Mouse (Mus musculus): Measurements from ENCODE around the gene Thsd1. TPM values are rescaled to one million over a fixed set of nuclear protein-coding genes. Genes with fewer than 3 reads are reported as not detected.

Gene Thsd1
- polyA plus RNA-seq (2014; fragmentation: Illumina TruSeq; extraction: RNeasy Lipid Tissue Mini Kit (QIAGEN cat#74804); ENCODE audit: low read depth, low replicate concordance) = 0.57 TPM

DNA sequence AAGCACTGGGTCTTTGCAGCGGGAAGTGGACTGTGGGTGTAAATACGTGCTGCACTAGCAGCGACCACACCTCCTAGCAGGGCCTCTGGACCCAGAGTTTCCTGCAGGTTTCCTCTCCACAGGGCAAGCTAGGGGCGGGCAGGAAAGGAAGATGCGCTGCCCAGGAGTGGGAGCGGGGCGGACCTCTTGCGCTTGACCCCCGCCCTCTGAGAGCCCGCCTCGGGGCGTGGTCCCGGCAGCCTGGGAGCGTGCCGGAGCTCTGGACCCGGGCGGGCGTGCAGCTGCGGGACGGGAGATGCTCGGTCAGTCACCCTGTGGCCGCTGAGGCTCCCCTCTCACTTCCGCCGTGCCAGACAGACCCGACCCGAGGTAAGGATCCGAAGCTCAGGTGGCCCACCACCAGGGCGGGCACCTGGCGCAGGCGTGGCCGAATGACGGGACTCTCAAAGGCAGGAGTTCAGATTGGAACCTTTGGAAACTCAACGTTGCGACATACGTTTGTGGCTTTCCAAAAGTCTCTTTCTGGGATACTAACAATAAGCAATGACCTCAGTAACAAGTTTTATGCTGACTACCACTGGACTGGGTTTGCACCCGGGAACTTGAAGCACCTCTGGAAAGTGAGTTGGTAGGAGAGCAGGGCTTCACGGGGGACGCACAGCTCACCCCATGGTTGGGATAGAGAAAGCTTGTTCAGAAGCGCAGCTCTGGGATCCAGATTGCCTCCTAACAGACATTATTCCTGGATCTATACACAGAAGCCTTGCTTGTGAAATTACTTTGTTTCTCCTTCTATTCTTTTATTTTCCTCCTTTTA, at the start of gene Thsd1:
Thsd1 (plus strand) TSS at position 253 of the 817 bp plus-strand sequence.

DNA sequence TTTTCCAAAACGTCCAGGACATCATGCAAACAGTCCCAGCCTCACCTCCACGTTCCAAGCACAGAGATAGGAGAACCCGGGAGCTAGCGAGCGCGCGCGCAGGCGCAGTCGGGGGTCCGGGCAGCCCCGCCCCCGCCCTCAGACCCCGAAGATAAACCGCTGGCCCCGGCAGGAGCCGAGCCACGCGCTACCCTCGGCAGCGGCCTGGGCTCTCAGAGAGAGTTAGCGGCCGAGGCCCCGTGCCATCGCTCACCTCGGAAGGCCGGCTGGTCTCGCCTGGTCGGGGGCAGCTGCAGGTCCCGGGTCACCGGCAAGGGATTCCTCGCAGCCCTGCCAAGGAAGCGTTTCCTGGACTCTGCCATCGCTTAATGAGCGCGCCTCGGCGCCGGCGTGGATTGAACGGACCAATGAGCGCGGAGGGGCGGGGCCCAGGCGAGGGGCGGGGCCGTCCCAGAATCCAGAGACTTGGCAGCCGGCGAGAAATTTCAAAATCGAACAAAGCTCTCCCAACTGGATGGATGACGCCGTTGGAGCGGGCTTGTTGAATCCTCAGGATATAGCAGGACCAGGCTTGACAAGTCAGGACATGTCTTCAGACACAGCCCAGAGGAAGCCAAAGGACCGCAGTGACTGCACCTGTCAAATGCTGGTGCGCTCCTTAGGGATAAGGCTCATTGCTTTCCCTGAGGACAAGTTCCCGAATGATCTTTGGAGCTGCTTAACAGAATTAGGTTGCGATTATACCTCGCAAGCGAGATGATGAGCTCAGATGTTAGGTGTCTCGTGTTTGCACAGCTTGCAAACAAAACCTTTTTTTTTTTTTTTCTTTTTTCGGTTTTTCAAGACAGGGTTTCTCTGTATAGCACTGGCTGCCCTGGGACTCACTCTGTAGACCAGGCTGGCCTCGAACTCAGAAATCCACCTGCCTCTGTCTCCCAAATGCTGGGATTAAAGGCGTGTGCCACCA, 41.4 kb upstream of the Thsd1 start, which contains the start of gene Ckap2:
Ckap2 (minus strand) TSS at position 389 of the 967 bp plus-strand sequence.

DNA sequence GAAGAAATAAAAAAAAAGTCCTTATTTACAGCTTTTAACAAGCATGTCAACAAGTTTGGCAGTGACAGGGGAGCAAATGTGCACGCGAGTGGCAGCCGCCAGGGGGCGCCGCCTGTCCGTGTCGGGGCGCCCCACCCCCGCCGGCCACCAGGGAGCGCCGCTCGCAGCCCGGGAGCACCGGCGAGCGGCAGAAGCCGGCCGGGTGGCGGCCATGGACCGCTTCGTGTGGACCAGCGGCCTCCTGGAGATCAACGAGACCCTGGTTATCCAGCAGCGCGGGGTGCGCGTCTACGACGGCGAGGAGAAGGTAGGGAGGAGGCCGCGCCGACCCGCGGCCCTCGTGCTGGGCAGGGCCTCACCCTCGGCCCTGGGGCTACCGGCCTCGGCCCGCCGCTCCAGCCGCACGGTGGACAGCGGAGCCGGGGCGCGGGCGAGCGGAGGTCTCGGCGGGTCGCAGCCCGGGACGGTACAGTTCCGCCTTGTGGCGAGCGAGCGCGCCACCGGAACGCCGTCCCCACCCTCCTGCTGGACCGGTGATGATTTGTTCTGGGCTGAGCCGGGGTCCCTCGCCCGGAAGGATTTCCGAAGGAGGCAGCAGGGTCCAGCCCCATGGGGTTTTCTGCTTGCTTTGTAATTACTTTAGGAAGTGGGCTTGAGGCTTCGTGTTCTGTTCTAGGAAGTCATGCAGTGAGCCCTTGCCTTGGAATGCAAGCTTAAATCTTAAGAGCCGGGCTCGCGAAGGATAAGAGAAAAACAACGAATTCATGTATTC, 34.3 kb upstream of the Thsd1 start, which contains the start of gene Vps36:
Vps36 (plus strand) TSS at position 150 of the 772 bp plus-strand sequence.

DNA sequence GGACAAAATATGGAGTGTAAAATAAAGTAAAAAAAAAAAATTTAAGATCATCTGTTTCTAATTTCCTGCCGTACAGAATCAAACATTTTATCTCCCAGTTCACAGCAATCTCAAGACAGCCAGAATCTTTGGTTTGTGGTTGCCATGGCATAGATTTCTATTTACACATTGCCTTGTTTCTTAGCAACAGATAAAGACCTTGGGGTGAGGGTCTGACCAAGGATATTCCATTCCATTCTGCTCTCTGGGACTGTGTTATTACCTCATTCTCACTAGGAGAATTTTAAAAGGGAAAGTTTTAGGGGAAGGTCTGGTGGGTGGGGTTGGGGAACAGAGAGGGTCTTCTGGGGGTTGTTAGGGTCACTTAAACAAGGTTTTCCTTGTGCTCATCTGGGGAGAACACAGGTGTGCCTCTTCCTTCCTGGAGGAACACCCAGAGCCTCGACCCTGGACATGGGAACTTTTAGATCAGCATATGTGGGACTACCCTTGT, 55.9 kb downstream of the Thsd1 start, which contains the start of gene Tpte:
Tpte (plus strand) TSS at position 443 of the 493 bp plus-strand sequence.

Other genes starting within 250 kb of the Thsd1 start
- gene Atp7b, start 167.0 kb upstream of the Thsd1 start, polyA plus RNA-seq (2014; fragmentation: Illumina TruSeq; extraction: RNeasy Lipid Tissue Mini Kit (QIAGEN cat#74804); ENCODE audit: low read depth, low replicate concordance) = 0.36 TPM
- gene Alg11, start 166.6 kb upstream of the Thsd1 start, polyA plus RNA-seq (2014; fragmentation: Illumina TruSeq; extraction: RNeasy Lipid Tissue Mini Kit (QIAGEN cat#74804); ENCODE audit: low read depth, low replicate concordance) = 26.7 TPM
- 4.3 TPM for gene Nek5, start 102.3 kb upstream of the Thsd1 start, polyA plus RNA-seq (2014; fragmentation: Illumina TruSeq; extraction: RNeasy Lipid Tissue Mini Kit (QIAGEN cat#74804); ENCODE audit: low read depth, low replicate concordance)
- 2.2 TPM for gene Nek3, start 60.9 kb upstream of the Thsd1 start, polyA plus RNA-seq (2014; fragmentation: Illumina TruSeq; extraction: RNeasy Lipid Tissue Mini Kit (QIAGEN cat#74804); ENCODE audit: low read depth, low replicate concordance)
- gene Ckap2, start 41.5 kb upstream of the Thsd1 start, polyA plus RNA-seq (2014; fragmentation: Illumina TruSeq; extraction: RNeasy Lipid Tissue Mini Kit (QIAGEN cat#74804); ENCODE audit: low read depth, low replicate concordance) = 0.65 TPM
- 46.7 TPM for gene Vps36, start 34.5 kb upstream of the Thsd1 start, polyA plus RNA-seq (2014; fragmentation: Illumina TruSeq; extraction: RNeasy Lipid Tissue Mini Kit (QIAGEN cat#74804); ENCODE audit: low read depth, low replicate concordance)
- gene Tpte, start 56.1 kb downstream of the Thsd1 start, polyA plus RNA-seq (2014; fragmentation: Illumina TruSeq; extraction: RNeasy Lipid Tissue Mini Kit (QIAGEN cat#74804); ENCODE audit: low read depth, low replicate concordance) = not detected
- 183 TPM for gene Slc25a15, start 171.3 kb downstream of the Thsd1 start, polyA plus RNA-seq (2014; fragmentation: Illumina TruSeq; extraction: RNeasy Lipid Tissue Mini Kit (QIAGEN cat#74804); ENCODE audit: low read depth, low replicate concordance)
- gene Mrps31, start 184.0 kb downstream of the Thsd1 start, polyA plus RNA-seq (2014; fragmentation: Illumina TruSeq; extraction: RNeasy Lipid Tissue Mini Kit (QIAGEN cat#74804); ENCODE audit: low read depth, low replicate concordance) = 51.1 TPM

All from kidney, adult 10 weeks (tissue).